Mouse (Mus musculus): ENCODE measurements around the gene Ncoa7.

The Ncoa7 gene

DNA sequence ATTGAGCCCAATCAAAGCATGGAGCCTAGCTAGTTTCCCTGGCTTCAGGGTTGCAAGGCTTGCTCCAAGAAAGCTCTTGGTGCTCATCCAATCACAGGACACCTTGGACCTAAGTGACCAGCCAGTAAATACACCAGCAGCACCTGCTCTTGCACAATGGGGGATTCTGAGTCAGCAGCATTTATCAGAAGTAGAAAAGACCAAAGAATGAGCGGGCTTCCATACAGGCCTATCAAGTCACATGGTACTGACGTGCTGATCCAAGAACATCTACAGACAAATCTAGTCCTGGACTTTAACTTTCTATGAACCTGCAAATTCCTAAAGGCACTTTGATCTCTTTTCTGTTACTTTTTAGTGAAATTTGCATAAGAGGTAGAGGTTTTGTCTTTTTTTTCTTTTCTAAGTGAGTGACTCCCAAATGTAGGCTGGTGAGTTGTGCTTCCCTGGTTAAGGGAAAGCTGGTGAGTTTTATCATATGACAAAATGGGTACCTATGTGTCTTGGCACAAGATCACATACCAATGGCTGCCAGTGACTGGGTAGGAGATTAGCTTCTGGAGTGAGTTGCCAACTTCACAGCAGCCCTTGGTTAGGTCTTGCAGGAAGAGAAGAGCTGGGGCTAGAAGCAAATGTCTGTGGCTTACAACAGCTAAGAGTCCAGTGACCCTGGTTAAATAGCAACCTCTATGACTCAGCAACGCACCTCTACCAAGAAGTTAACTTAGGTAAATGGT, 57.7 kb downstream of the Ncoa7 start:
- no peak for DNase-seq (ENCODE audit: low read depth, low spot score)

DNA sequence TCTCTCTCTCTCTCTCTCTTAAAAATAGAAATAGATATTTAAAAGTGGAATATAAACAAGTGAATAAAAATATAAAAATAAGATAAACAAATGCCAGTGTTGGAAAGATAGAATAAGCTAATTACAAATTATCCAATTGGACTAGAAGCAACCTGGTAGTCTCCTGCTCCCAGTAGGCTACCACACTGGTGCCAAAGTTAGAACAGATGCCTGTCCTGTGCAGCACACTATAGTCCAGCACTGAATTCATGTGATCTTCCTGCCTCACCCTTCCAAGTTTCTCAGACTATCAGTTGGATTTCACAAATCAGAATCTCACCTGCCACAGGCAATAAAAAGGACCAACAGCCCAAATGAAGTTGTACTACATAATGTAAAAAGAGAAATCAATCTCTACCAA, 59.9 kb downstream of the Ncoa7 start:
- no peak for DNase-seq (ENCODE audit: low read depth, low spot score)

DNA sequence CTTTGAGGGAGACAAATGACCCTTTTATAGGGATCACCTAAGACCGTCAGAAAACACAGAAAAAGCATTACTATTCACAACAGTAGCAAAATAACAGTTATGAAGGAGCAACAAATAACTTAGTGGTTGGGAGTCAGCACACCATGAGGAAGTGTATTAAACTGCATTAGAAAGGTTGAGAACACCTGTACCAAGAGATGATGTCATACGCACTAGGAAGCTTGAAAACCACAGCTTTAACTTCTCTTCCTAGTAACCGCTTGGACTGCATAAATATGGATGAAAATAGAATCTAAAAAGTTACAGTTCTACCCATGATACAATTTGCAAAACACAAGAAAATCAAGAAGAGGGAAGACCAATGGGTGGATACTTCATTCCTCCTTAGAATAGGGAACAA, 64.7 kb downstream of the Ncoa7 start:
- DNase-seq (ENCODE audit: low read depth, low spot score) = no peak

GRCm38 (mm10) chr10:30737323-30737722, 65.8 kb downstream of the Ncoa7 start:
- DNase-seq (ENCODE audit: low read depth, low spot score) = no peak

DNA sequence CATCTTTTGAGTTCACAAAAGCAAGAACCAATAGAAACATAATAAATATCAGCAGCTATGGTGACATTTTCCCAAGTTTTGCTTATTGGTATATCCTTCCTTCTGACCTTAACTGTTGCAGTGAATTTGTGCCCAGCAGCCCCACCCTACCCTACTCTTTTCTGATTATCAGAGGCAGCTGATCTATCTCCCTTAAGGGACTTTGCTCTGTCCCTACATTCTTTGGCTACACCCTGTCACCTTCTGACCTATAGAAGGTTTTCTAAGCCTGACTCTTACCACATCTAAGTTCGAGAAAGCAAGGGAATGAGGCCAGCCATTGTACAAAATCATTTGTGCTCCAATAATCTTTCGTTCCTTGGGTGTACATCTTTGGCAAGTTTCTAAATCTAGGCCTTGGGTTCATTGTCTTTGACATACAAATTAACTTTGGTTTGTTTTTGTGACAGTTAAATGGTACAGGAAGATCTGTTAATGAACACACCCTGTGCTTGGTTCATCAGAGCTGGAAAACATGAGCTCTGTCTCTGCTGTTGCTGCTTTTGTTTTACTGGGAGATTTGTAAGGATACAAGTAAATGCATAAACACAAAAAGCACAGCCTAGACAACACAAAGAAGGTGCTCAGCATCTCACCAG, 69.9 kb downstream of the Ncoa7 start:
- no peak for DNase-seq (ENCODE audit: low read depth, low spot score)

DNA sequence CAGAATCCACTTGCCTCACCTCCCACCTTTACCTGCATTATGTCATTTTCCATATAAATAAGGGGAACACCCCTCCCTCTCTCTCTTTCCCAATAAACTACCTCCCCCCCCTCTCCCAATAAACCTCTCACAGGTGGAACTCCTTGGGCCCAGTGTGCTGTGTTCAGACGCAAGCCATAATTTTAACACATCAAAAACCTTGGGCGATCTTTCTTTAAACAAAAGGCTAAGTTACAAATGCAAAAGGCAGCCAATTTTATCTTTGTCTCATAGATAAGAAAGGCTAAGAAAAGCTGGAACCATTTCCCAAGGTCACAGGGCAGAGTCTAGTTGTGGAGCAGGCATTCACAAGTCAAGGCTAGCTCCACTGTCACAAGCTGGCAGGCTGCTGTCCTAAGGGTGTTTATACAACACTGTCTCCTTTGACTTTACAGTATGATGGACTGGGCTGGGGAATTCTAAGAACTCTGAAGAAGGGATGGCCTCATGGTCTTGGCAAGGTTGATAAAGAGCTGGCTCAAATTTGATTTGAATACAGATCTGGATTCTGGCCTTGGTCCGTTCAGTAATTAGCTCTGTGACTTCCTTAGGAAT, 71.7 kb downstream of the Ncoa7 start:
- no peak for DNase-seq (ENCODE audit: low read depth, low spot score)

DNA sequence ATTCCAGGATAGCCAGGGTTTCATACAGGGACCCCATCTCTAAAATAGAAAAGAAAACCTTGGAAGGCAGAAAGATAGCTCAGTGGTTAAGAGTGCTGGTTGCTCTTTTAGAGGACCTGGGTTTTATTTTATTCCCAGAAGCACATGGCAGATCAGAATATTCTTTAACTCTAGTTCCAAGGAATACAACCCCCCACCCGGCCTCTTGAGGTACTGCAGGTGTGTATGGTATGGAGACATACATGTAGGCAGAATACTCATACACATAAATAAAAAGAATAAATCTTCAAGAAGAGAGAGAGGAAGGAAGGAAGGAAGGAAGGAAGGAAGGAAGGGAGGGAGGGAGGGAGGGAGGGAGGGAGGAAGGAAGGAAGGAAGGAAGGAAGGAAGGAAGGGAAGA, 72.3 kb downstream of the Ncoa7 start:
- no peak for DNase-seq (ENCODE audit: low read depth, low spot score)

GRCm38 (mm10) chr10:30729157-30730096, 73.7 kb downstream of the Ncoa7 start:
- no peak for DNase-seq (ENCODE audit: low read depth, low spot score)

DNA sequence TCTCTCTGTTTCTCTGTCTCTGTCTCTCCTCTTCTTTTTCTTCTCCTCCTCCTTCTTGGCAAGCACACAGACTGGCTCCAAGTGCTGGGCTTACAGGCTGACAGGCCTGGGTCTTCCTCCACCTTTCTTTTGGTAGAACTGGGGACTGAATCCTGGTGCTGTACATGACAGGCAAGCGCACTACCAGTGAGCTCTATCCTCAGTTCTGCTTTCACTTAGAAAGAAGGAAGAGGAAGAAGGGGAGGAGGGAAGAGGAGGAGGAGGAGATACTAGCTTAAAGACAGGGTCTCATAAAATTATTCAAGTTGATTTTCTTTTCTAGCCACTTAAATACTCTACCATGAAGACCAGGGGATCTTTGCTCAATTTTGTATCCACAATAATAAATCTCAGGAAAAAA, 80.1 kb downstream of the Ncoa7 start:
- no peak for DNase-seq (ENCODE audit: low read depth, low spot score)

- DNase-seq (ENCODE audit: low read depth, low spot score) = no peak
Observed at GRCm38 (mm10) chr10:30720556-30720955, 82.6 kb downstream of the Ncoa7 start.

DNA sequence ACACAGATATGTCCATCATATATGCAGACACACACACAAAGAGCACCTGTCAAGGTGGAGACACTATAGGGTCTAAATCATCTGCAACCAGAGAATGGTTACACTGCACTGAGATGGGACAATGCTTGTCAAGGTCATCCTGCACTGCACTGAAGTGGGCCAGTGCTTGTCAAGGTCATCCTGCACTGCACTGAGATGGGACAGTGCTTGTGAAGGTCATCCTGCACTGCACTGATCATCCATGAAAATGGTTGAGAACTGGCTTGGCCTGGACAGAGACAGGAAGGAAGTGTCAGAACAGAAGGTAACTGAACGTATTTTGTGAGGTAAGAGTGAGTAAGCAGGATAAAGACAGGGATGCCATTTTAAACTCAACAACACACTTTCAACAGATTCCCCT, 83.2 kb downstream of the Ncoa7 start:
- no peak for DNase-seq (ENCODE audit: low read depth, low spot score)

DNA sequence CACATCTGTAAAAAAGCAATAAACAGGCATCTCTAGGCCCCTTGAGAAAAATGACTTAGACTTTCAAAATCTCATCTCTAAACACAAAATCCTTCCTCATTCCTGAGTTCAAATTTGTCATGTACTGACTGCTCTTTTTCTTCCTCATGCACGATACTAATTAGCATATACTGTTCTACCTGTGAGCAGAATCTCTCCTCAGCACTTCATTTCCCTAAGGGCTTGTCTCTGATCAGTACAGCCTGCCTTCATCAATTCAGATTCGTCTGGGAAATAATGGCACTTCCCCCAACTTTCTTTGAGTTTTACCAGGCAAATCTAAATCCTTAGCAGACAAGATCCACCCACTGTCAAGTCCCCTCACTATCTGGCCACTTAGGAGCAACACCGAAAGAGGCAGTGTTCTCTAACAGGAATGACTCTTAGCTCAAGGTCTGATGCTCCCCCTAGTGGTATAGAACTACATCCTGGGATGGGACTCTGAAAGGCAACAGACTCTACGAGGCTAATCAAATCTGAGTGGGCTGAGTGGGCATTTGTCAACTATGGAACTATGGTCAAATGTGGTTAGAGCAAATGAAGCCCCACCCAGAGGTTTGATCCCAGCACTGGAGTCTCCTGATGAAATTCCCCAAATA, 84.3 kb downstream of the Ncoa7 start:
- DNase-seq (ENCODE audit: low read depth, low spot score) = peak; percentile 80

DNA sequence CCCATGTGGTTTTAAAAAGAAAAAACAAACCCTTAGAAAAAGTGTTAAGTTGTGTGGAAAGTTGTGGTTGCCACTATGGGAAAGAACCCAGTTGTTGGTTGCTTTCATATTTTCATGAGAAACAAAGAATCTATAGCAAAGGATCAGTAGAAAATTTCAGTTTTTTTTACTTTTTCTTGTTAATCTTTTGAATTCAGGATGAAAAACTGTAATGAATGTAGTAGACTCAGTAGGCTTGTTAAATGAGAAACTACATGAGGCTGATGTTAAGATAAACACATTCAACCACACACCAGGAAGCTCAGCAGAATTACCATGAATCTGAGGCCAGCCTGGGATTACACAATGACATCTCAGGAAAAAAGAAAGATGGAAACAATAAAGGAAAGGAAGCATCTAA, 87.0 kb downstream of the Ncoa7 start:
- DNase-seq (ENCODE audit: low read depth, low spot score) = no peak

GRCm38 (mm10) chr10:30712540-30712939, 90.6 kb downstream of the Ncoa7 start:
- no peak for DNase-seq (ENCODE audit: low read depth, low spot score)

DNA sequence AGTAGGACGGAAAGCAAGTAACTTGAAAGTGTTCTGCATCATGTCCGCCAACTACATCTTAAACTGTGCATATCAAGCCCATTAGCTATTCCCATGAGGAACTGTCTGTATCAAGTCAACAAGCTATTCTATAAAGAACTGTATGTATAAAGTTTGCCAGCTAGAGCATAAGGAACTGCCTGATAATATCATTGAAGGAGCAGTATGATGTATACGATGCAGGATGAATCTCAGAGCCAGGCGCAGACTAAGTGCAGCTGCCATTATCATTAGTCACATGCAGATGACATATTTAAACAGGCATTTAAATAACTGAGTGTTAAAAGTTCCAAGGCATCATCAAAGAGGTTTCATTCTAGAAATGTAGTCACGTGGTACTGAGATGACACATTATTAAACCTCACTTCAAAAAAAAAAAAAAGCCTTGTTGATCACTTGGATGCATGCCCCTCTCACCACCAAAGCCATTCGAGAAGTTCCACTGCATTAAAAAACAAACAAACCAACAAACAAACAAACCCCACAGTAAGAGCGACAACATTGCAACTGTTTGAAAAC, 93.2 kb downstream of the Ncoa7 start:
- no peak for DNase-seq (ENCODE audit: low read depth, low spot score)

GRCm38 (mm10) chr10:30708039-30708438, 95.1 kb downstream of the Ncoa7 start:
- no peak for DNase-seq (ENCODE audit: low read depth, low spot score)

- DNase-seq (ENCODE audit: low read depth, low spot score) = no peak
Observed at GRCm38 (mm10) chr10:30702663-30703062, 100.5 kb downstream of the Ncoa7 start.

DNA sequence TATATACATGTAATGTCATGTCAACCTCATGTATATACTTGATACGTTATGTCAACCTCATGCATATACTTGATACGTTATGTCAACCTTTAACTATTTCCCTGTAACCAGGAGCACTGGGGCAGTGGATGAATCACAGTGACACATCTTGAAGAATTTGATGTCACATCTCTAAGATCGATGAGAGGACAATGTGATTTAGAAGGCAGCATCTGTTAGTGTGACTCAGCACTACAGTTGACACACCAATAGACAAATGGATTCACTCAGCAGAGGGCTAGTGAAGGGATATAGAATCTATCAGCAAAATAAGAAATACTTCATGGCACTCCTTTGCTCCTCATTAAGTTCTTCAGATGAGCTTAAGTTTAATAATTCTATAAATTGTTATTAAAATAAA, 116.3 kb downstream of the Ncoa7 start:
- DNase-seq (ENCODE audit: low read depth, low spot score) = no peak

GRCm38 (mm10) chr10:30683449-30683848, 119.7 kb downstream of the Ncoa7 start:
- no peak for DNase-seq (ENCODE audit: low read depth, low spot score)

- DNase-seq (ENCODE audit: low read depth, low spot score) = no peak
Observed at GRCm38 (mm10) chr10:30679756-30680155, 123.4 kb downstream of the Ncoa7 start.

DNA sequence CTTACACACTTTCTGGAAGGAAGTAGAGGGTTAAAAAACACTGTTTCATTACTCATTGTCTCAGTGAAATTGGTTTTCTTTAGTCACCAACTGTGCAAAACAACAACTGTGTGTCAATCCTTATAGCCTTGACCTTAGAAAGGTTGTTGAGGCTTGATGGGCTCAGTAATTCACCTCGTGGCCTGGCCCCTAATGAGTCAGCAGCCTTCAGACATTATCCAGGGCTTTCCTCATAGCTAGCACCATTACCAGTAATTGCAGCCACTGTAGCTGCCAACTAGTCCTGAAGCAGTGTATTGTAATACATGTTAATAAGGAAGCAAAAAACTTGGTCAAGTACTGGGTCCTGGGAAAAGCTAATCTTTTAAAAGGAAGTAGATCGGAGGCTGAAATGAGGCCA, 125.1 kb downstream of the Ncoa7 start:
- no peak for DNase-seq (ENCODE audit: low read depth, low spot score)

All from A20 (cell line).